In genomic region chr15:80784553-80784971, GRCm38 (mm10) we compare ENCODE assay signal across 10 mouse cellular contexts.
DNase-seq lines count a peak whose midpoint lies in the region; ATAC-seq and TF ChIP-seq lines count a peak whose summit lies in the region.
"Had no signal": no experiment of that assay in that cellular context is flagged by ENCODE, and none has a peak within 500 bp of the region (broad histone marks: within the 10 kb centered on the region; RNA-seq: fewer than 3 reads in every experiment).

No protein-coding gene starts in this region.

- H3K9ac ChIP-seq in liver, adult 2 months (ENCODE audit: low read depth, low read length), result no peak overlapping the region
- H3K9ac ChIP-seq in intestine, postnatal 0 days (ENCODE audit: low read depth, low read length), result no peak overlapping the region

- peaks cover 1% of the 10 kb centered on the region; the same call in 1 of the 2 replicates for H3K4me1 ChIP-seq in liver, adult 2 months (ENCODE audit: control insufficient read depth, insufficient read depth, low read length)
- no peaks in the 10 kb centered on the region for H3K4me1 ChIP-seq in intestine, postnatal 0 days (replicated peaks; ENCODE audit: control insufficient read depth, insufficient read depth, low read length)

- no peak for TF ChIP-seq POLR2A in liver, adult 2 months (IDR thresholded peaks at IDR 0.05; ENCODE audit: extremely low read depth, insufficient read depth, low read length)
- TF ChIP-seq POLR2A in brain, embryonic 14.5 days (IDR thresholded peaks at IDR 0.05; ENCODE audit: borderline replicate concordance, extremely low read depth, insufficient read depth, insufficient read length, poor library complexity, severe bottlenecking), result no peak

- peaks cover 3% of the 10 kb centered on the region; the same call in 1 of the 2 replicates for H3K36me3 ChIP-seq in liver, adult 2 months (ENCODE audit: control insufficient read depth, insufficient read depth, low read length)
- no peaks in the 10 kb centered on the region for H3K36me3 ChIP-seq in intestine, postnatal 0 days (ENCODE audit: control insufficient read depth, insufficient read depth)
- H3K36me3 ChIP-seq: midbrain, embryonic 10.5 days had no signal

- peaks cover 5% of the 10 kb centered on the region for H3K79me2 ChIP-seq in liver, adult 2 months (ENCODE audit: control insufficient read depth, insufficient read depth, low read length)

- H3K27ac ChIP-seq in liver, adult 2 months (replicated peaks; ENCODE audit: insufficient read depth, low read depth, low read length), result no peak overlapping the region
- no peak overlapping the region for H3K27ac ChIP-seq in intestine, postnatal 0 days (ENCODE audit: low read depth, low read length)
- H3K27ac ChIP-seq: midbrain, embryonic 10.5 days had no signal

- WGBS in liver, adult 2 months, result 44% methylated on average over 7 of the region's 7 CpGs
- WGBS in intestine, postnatal 0 days, result 30% methylated on average over 7 of the region's 7 CpGs

- no peak overlapping the region for H3K4me3 ChIP-seq in liver, adult 2 months (ENCODE audit: insufficient read depth, low read depth, low read length)
- no peak overlapping the region for H3K4me3 ChIP-seq in intestine, postnatal 0 days (ENCODE audit: low read depth, low read length)
- H3K4me3 ChIP-seq: midbrain, embryonic 10.5 days had no signal

- H3K27me3 ChIP-seq in liver, adult 2 months (ENCODE audit: control insufficient read depth, insufficient read depth, low read length), result no peaks in the 10 kb centered on the region
- H3K27me3 ChIP-seq in intestine, postnatal 0 days (replicated peaks; ENCODE audit: control insufficient read depth, insufficient read depth, low read length), result no peaks in the 10 kb centered on the region

- peak; percentile 32 for DNase-seq in liver, adult 2 months (ENCODE audit: extremely low read depth, low read depth, low spot score)
- no peak for DNase-seq in liver
- DNase-seq in brain, embryonic 14.5 days (ENCODE audit: low read depth), result peak; percentile 33
- DNase-seq in skeletal muscle tissue, adult 2 months (ENCODE audit: low read depth, low spot score), result peak; percentile 70
- no peak for DNase-seq in right cerebral cortex, adult 18-20 months
- DNase-seq in layer of hippocampus, adult 9-11 months, result no peak
- DNase-seq in adrenal gland, adult 2 months, result no peak
- DNase-seq: thymus, postnatal 14 days had no signal

- TF ChIP-seq CTCF in liver, adult 2 months (IDR thresholded peaks at IDR 0.05; ENCODE audit: low read depth, low read length), result no peak
- TF ChIP-seq CTCF in brain, embryonic 14.5 days (IDR thresholded peaks at IDR 0.05; ENCODE audit: borderline replicate concordance, extremely low read depth, insufficient read depth, insufficient read length), result no peak
- peak; percentile 67 for TF ChIP-seq CTCF in intestine, postnatal 0 days (IDR thresholded peaks at IDR 0.05; ENCODE audit: low read depth)

- ATAC-seq in intestine, postnatal 0 days, result peak; percentile 67

- no peak overlapping the region for H3K4me2 ChIP-seq in intestine, postnatal 0 days (replicated peaks; ENCODE audit: low read depth)

- H3K9me3 ChIP-seq in intestine, postnatal 0 days (ENCODE audit: control insufficient read depth), result no peaks in the 10 kb centered on the region
- H3K9me3 ChIP-seq: midbrain, embryonic 10.5 days had no signal

Comparison
In these comparisons a context has a peak if more than half of its experiments do, and no peak if none do; other contexts are left out.
1. DNase-seq: peak in liver, adult 2 months (single experiment), brain, embryonic 14.5 days (single experiment) and skeletal muscle tissue, adult 2 months (single experiment); none in liver (single experiment), right cerebral cortex, adult 18-20 months (single experiment), layer of hippocampus, adult 9-11 months (single experiment) and adrenal gland, adult 2 months (single experiment).